Mouse (Mus musculus) brain, embryonic 14.5 days (tissue): ENCODE results near the gene Rubcn.

ENCODE experiments used
- CTCF ChIP-seq: fragments of 200-500 bp; IDR thresholded peaks from 2 replicates; pipeline ENCODE4 v1.5.1; 2012; ENCODE audit warnings: inconsistent platforms, mild to moderate bottlenecking, moderate library complexity, borderline replicate concordance; ENCODE audit not compliant: insufficient read depth, insufficient read length; ENCODE audit errors: extremely low read depth
- POLR2A ChIP-seq: fragments of 200-500 bp; IDR thresholded peaks from 2 replicates; pipeline ENCODE4 v1.6.1; 2012; ENCODE audit warnings: mild to moderate bottlenecking, inconsistent platforms, borderline replicate concordance; ENCODE audit not compliant: poor library complexity, insufficient read depth, insufficient read length, severe bottlenecking; ENCODE audit errors: extremely low read depth

- no peak for TF ChIP-seq CTCF
- TF ChIP-seq POLR2A, result no peak
Observed at GRCm38 (mm10) chr16:32823487-32823886, 54.1 kb downstream of the Rubcn start.
